Mouse (Mus musculus) granulocyte monocyte progenitor cell, adult 5-6 weeks (primary cell): ENCODE results near the gene U2af2. TPM values are rescaled to one million over a fixed set of nuclear protein-coding genes. Genes with fewer than 3 reads are reported as not detected.

Experiments
- ATAC-seq: replicated peaks from 2 replicates; pipeline ENCODE4 v1.8.0; 2016; ENCODE audit warnings: mild to moderate bottlenecking, moderate TSS enrichment, inconsistent platforms; ENCODE audit not compliant: poor library complexity, severe bottlenecking
- total RNA-seq, 2 experiments: library from RNA; stranded (forward) in 1 of 2; stranded (reverse) in 1 of 2; fragments of 200-712, 200-1000 nt in 1 of 2; fragments of >200 nt in 1 of 2; fragmentation: Nextera tagmentation in 1 of 2; gene quantifications; 2 replicates each; pipeline ENCODE4 v1.2.3; 2014 to 2017

The U2af2 gene
- total RNA-seq, 2 experiments from 2014 or later: 204 to 265 TPM

- ATAC-seq: no peak
Measured at GRCm38 (mm10) chr7:5099796-5100195, 37.9 kb downstream of the U2af2 start.

GRCm38 (mm10) chr7:5101066-5101663, 39.2 kb downstream of the U2af2 start:
- peak; percentile 96 for ATAC-seq

GRCm38 (mm10) chr7:5102564-5102963, 40.6 kb downstream of the U2af2 start:
- no peak for ATAC-seq

- ATAC-seq: no peak
Measured at GRCm38 (mm10) chr7:5108272-5108671, 46.3 kb downstream of the U2af2 start.

GRCm38 (mm10) chr7:5109301-5109700, 47.4 kb downstream of the U2af2 start:
- no peak for ATAC-seq

- no peak for ATAC-seq
Measured at GRCm38 (mm10) chr7:5112701-5113100, 50.8 kb downstream of the U2af2 start.

- ATAC-seq: no peak
Measured at GRCm38 (mm10) chr7:5116850-5117249, 54.9 kb downstream of the U2af2 start, which contains the start of gene Rfpl4. Gene Rfpl4 (minus strand): TSS chr7:5116950.

- peak; percentile 23 for ATAC-seq
Measured at GRCm38 (mm10) chr7:5125078-5125477, 63.1 kb downstream of the U2af2 start.

- ATAC-seq: peak; percentile 100
Measured at GRCm38 (mm10) chr7:5125549-5126406, 63.8 kb downstream of the U2af2 start, which contains the start of gene Rasl2-9. Gene Rasl2-9 (minus strand): TSS chr7:5125950.

Other genes with a start within 250 kb of the U2af2 start
- 236 and 240 TPM in 2 replicates for gene Ube2s, start 249.6 kb upstream of the U2af2 start, total RNA-seq (2014; fragmentation: Nextera tagmentation)
- gene Ube2s, start 249.6 kb upstream of the U2af2 start, total RNA-seq (2017): 230 and 245 TPM in 2 replicates
- not detected in 2 replicates for gene Shisa7, start 217.4 kb upstream of the U2af2 start, total RNA-seq (2014; fragmentation: Nextera tagmentation)
- not detected in 2 replicates for gene Shisa7, start 217.4 kb upstream of the U2af2 start, total RNA-seq (2017)
- 11.8 and 13.2 TPM in 2 replicates for gene Isoc2b, start 191.9 kb upstream of the U2af2 start, total RNA-seq (2014; fragmentation: Nextera tagmentation)
- gene Isoc2b, start 191.9 kb upstream of the U2af2 start, total RNA-seq (2017): 43.0 and 72.6 TPM in 2 replicates
- gene Isoc2a, start 185.0 kb upstream of the U2af2 start, total RNA-seq (2014; fragmentation: Nextera tagmentation): 5.3 and 7.9 TPM in 2 replicates
- gene Isoc2a, start 185.0 kb upstream of the U2af2 start, total RNA-seq (2017): 7.9 and 10.7 TPM in 2 replicates
- not detected in 2 replicates for gene Gm36210, start 155.6 kb upstream of the U2af2 start, total RNA-seq (2014; fragmentation: Nextera tagmentation)
- gene Gm36210, start 155.6 kb upstream of the U2af2 start, total RNA-seq (2017): not detected in 2 replicates
- gene Zfp628, start 146.9 kb upstream of the U2af2 start, total RNA-seq (2014; fragmentation: Nextera tagmentation): 4.6 and 7.7 TPM in 2 replicates
- 1.0 and 1.2 TPM in 2 replicates for gene Zfp628, start 146.9 kb upstream of the U2af2 start, total RNA-seq (2017)
- gene Nat14, start 140.1 kb upstream of the U2af2 start, total RNA-seq (2014; fragmentation: Nextera tagmentation): 1.4 TPM in 1 of 2 replicates, not detected in the other
- not detected in 2 replicates for gene Nat14, start 140.1 kb upstream of the U2af2 start, total RNA-seq (2017)
- gene Ssc5d, start 136.4 kb upstream of the U2af2 start, total RNA-seq (2014; fragmentation: Nextera tagmentation): not detected in 2 replicates
- 0.05 TPM in 1 of 2 replicates, not detected in the other for gene Ssc5d, start 136.4 kb upstream of the U2af2 start, total RNA-seq (2017)
- gene Sbk2, start 97.7 kb upstream of the U2af2 start, total RNA-seq (2014; fragmentation: Nextera tagmentation): not detected in 2 replicates
- not detected in 2 replicates for gene Sbk2, start 97.7 kb upstream of the U2af2 start, total RNA-seq (2017)
- gene Sbk3, start 91.0 kb upstream of the U2af2 start, total RNA-seq (2014; fragmentation: Nextera tagmentation): not detected in 2 replicates
- gene Sbk3, start 91.0 kb upstream of the U2af2 start, total RNA-seq (2017): not detected in 2 replicates
- gene Zfp579, start 66.0 kb upstream of the U2af2 start, total RNA-seq (2014; fragmentation: Nextera tagmentation): 10.0 and 14.1 TPM in 2 replicates
- 2.3 and 11.2 TPM in 2 replicates for gene Zfp579, start 66.0 kb upstream of the U2af2 start, total RNA-seq (2017)
- 23.3 and 30.7 TPM in 2 replicates for gene Zfp524, start 47.7 kb upstream of the U2af2 start, total RNA-seq (2014; fragmentation: Nextera tagmentation)
- 8.5 and 9.3 TPM in 2 replicates for gene Zfp524, start 47.7 kb upstream of the U2af2 start, total RNA-seq (2017)
- 27.4 and 33.9 TPM in 2 replicates for gene Fiz1, start 47.4 kb upstream of the U2af2 start, total RNA-seq (2014; fragmentation: Nextera tagmentation)
- gene Fiz1, start 47.4 kb upstream of the U2af2 start, total RNA-seq (2017): 15.6 and 23.4 TPM in 2 replicates
- gene Gm44973, start 46.6 kb upstream of the U2af2 start, total RNA-seq (2014; fragmentation: Nextera tagmentation): not detected in 2 replicates
- gene Gm44973, start 46.6 kb upstream of the U2af2 start, total RNA-seq (2017): 7.5 TPM in 1 of 2 replicates, not detected in the other
- 15.2 and 18.2 TPM in 2 replicates for gene Zfp865, start 41.8 kb upstream of the U2af2 start, total RNA-seq (2014; fragmentation: Nextera tagmentation)
- 8.4 and 11.2 TPM in 2 replicates for gene Zfp865, start 41.8 kb upstream of the U2af2 start, total RNA-seq (2017)
- 1.8 TPM in 1 of 2 replicates, not detected in the other for gene Ccdc106, start 41.6 kb upstream of the U2af2 start, total RNA-seq (2014; fragmentation: Nextera tagmentation)
- not detected in 2 replicates for gene Ccdc106, start 41.6 kb upstream of the U2af2 start, total RNA-seq (2017)
- gene 4632433K11Rik, start 28.0 kb upstream of the U2af2 start, total RNA-seq (2014; fragmentation: Nextera tagmentation): not detected in 2 replicates
- 0.57 and 1.2 TPM in 2 replicates for gene 4632433K11Rik, start 28.0 kb upstream of the U2af2 start, total RNA-seq (2017)
- gene Zfp784, start 23.7 kb upstream of the U2af2 start, total RNA-seq (2014; fragmentation: Nextera tagmentation): 0.28 and 0.54 TPM in 2 replicates
- gene Zfp784, start 23.7 kb upstream of the U2af2 start, total RNA-seq (2017): 0.98 and 1.1 TPM in 2 replicates
- gene Zfp580, start 10.6 kb upstream of the U2af2 start, total RNA-seq (2014; fragmentation: Nextera tagmentation): 1.3 and 7.3 TPM in 2 replicates
- gene Zfp580, start 10.6 kb upstream of the U2af2 start, total RNA-seq (2017): 1.2 and 1.3 TPM in 2 replicates
- 56.6 and 57.4 TPM in 2 replicates for gene Epn1, start 18.1 kb downstream of the U2af2 start, total RNA-seq (2014; fragmentation: Nextera tagmentation)
- 34.4 and 62.6 TPM in 2 replicates for gene Epn1, start 18.1 kb downstream of the U2af2 start, total RNA-seq (2017)
- gene Rfpl4, start 54.8 kb downstream of the U2af2 start, total RNA-seq (2014; fragmentation: Nextera tagmentation): not detected in 2 replicates
- not detected in 2 replicates for gene Rfpl4, start 54.8 kb downstream of the U2af2 start, total RNA-seq (2017)
- gene Rasl2-9, start 63.8 kb downstream of the U2af2 start, total RNA-seq (2014; fragmentation: Nextera tagmentation): 2.0 TPM in 1 of 2 replicates, not detected in the other
- not detected in 2 replicates for gene Rasl2-9, start 63.8 kb downstream of the U2af2 start, total RNA-seq (2017)
- gene Vmn1r55, start 87.5 kb downstream of the U2af2 start, total RNA-seq (2014; fragmentation: Nextera tagmentation): not detected in 2 replicates
- not detected in 2 replicates for gene Vmn1r55, start 87.5 kb downstream of the U2af2 start, total RNA-seq (2017)
- gene Vmn1r56, start 134.6 kb downstream of the U2af2 start, total RNA-seq (2014; fragmentation: Nextera tagmentation): not detected in 2 replicates
- gene Vmn1r56, start 134.6 kb downstream of the U2af2 start, total RNA-seq (2017): not detected in 2 replicates
- gene Vmn1r57, start 156.3 kb downstream of the U2af2 start, total RNA-seq (2014; fragmentation: Nextera tagmentation): not detected in 2 replicates
- gene Vmn1r57, start 156.3 kb downstream of the U2af2 start, total RNA-seq (2017): not detected in 2 replicates